Mouse (Mus musculus): Measurements from ENCODE around the gene 1810010D01Rik. TPM values are rescaled to one million over a fixed set of nuclear protein-coding genes. Genes with fewer than 3 reads are reported as not detected.

The 1810010D01Rik gene
- polyA plus RNA-seq, 1 experiment from 2014 or later, result 0.57 TPM

DNA sequence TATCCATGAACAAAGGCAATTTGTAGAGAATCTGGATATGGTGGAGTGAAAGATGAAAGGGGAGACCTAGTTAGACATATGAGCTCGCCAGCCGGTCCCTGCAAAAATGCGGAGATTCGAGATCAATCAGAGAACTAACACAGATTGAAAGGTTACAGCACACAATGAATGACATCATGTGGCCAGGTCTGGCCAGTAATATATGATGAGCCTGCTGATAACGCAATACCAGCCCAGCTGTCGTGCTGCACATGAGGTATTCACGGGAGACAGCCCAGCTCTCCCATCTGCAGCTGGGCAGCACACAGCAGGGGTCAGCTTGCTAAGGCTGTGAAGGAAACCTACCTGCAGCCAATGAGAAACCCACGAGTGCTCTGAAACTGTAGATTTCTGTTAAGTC lies 18.6 kb downstream of the 1810010D01Rik start:
- DNase-seq (ENCODE audit: low spot score), result no peak
- Histone ChIP-seq H3K27ac (replicated peaks) (no peak overlapping the region), H3K4me3 (no peak overlapping the region), H3K9me3 (replicated peaks) (no peaks in the 10 kb centered on the region), H3K27me3 (ENCODE audit: low read depth, poor library complexity, severe bottlenecking) (0 out of 2 replicates have a peak, but pooled peaks cover 6% of the 10 kb centered on the region), H3K4me1 (0 out of 2 replicates have a peak, but pooled peaks cover 5% of the 10 kb centered on the region), H3K36me3 (no peaks in the 10 kb centered on the region)
- WGBS, result 70% methylated on average over 8 of the region's 8 CpGs

DNA sequence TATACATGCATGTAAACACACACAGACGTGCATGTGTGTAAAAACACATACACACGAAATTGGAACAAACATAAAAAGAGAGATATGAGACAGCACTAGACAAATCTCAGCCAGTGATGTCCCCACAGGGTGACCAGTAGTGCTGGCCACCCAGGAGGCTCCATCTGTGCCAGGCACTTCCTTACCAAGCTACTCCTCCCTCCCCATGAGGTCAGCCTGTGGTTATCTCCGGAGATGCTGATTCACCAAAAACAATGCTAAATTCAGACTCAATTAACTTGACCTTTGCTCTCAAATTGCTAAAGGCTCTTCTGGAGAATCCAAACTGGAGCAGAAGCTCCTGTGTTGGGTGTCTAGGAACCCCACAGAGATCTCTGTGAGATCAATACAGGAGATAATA lies 20.1 kb downstream of the 1810010D01Rik start:
- DNase-seq (ENCODE audit: low spot score), result no peak
- Histone ChIP-seq H3K27me3 (ENCODE audit: low read depth, poor library complexity, severe bottlenecking) (0 out of 2 replicates have a peak, but pooled peaks cover 6% of the 10 kb centered on the region), H3K36me3 (no peaks in the 10 kb centered on the region), H3K9me3 (replicated peaks) (no peaks in the 10 kb centered on the region), H3K4me1 (0 out of 2 replicates have a peak, but pooled peaks cover 2% of the 10 kb centered on the region), H3K27ac (replicated peaks) (no peak overlapping the region), H3K4me3 (no peak overlapping the region)
- 75% methylated on average over 3 of the region's 3 CpGs for WGBS

GRCm38 (mm10) chr7:145182388-145182787 lies 25.5 kb downstream of the 1810010D01Rik start:
- Histone ChIP-seq H3K9me3 (replicated peaks) (no peaks in the 10 kb centered on the region), H3K27ac (replicated peaks) (no peak overlapping the region), H3K4me1 (peaks cover 11% of the 10 kb centered on the region), H3K27me3 (ENCODE audit: low read depth, poor library complexity, severe bottlenecking) (peaks cover 9% of the 10 kb centered on the region; the same call in 1 of the 2 replicates), H3K4me3 (no peak overlapping the region), H3K36me3 (no peaks in the 10 kb centered on the region)
- DNase-seq (ENCODE audit: low spot score), result no peak
- 78% methylated on average over 4 of the region's 4 CpGs for WGBS

DNA sequence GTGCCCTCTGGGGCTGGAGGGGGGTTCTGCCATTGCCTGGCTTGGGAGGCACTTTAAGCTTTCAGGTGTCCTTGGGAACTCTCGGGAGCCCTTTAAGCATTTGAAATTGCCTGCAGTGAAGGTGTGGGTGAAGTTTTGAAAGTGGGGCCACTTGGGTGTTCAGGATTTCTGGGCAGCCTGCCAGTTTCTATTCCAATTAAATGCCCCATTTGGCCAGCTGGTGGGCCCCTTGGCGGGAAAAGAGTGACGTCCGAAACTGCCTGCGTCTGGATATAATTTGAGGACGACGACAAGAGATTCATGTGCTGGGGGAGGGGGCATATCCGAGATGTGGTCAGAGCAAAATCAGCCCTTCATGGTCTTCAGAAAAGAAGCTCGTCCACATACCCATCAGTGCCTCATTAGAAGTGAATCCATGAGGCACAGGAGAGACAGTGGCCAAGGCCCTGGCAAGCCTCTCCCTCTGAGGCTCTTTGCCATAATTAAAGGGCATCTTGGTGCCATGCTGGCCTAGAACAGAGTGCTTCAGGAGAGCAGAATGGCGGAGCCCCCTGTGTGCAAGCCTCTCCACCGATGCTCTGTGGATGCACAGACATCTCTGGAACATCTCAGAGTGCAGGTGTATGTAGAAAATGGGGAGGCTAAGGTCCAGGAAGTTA lies 26.4 kb downstream of the 1810010D01Rik start:
- no peak for DNase-seq (ENCODE audit: low spot score)
- H3K4me3 ChIP-seq, result no peak overlapping the region
- H3K27ac ChIP-seq (replicated peaks), result peak overlapping the region; percentile 46
- no peaks in the 10 kb centered on the region for H3K36me3 ChIP-seq
- H3K4me1 ChIP-seq, result peaks cover 20% of the 10 kb centered on the region
- 86% methylated on average over 11 of the region's 11 CpGs for WGBS
- H3K9me3 ChIP-seq (replicated peaks), result no peaks in the 10 kb centered on the region
- peaks cover 9% of the 10 kb centered on the region; the same call in 1 of the 2 replicates for H3K27me3 ChIP-seq (ENCODE audit: low read depth, poor library complexity, severe bottlenecking)

DNA sequence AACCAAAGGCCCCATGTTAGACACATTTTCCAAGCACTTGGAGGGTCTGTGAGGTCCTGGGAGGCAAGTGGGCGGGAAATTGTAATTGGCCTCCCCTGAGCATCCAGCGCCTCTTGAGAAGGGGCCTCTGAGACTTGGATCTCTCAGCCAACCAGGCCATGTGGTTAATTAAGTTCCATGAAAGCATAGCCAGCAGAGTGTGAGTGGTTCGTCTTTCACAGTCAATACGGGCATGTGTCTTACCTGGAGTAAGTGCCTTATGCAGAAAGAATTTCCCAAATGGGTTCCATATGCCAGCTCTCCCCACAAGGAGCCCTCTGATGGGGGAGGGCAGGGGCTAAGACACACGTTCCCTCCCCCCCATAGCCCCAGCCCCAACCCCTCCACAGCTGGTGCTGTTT lies 28.2 kb downstream of the 1810010D01Rik start:
- Histone ChIP-seq H3K36me3 (no peaks in the 10 kb centered on the region), H3K27ac (replicated peaks) (peak overlapping the region; percentile 28; the same call in 1 of the 2 replicates), H3K4me3 (no peak overlapping the region), H3K9me3 (replicated peaks) (no peaks in the 10 kb centered on the region), H3K27me3 (ENCODE audit: low read depth, poor library complexity, severe bottlenecking) (peaks cover 11% of the 10 kb centered on the region; the same call in 1 of the 2 replicates), H3K4me1 (peaks cover 31% of the 10 kb centered on the region)
- WGBS, result 52% methylated on average over 5 of the region's 5 CpGs
- DNase-seq (ENCODE audit: low spot score), result no peak

DNA sequence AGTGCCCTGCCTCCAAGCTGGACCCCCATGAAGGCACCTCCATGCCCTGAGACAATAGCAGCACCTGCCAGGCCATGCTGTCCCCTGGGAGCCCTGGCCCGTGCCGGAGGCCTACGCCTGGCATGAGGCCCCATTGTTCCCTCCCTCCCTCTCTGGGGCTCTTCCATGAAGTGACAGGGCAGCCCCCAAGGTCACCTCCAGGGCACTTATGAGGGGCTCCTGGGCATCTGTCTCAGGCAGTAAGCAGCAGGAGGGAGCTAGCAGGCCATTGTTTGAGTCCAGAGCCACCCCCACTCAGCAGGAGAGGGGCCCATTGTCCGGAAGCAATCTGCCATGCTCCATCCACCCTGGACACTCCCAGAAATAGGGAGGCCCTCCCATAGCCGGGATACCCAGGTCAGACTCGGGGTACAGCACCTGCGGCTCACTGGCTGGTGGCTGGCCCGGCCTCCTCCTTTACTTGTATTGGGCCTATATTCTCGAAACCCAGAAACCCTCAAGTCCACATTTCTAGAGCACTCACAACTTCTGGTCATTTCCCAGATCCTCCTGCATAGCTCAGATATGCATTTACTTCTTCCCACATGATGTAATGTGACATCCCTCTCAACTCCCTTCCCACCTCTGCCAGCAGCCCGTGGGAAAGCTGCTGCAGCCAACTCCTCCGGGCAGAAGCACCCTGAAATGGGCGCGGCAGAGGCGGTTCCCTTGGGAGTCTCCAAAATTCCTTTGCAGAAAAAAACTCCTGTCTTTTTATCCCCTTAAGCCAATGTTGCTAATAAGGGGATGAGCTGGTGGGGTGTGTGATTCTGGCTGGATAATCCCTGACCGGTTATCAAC lies 30.9 kb downstream of the 1810010D01Rik start:
- Histone ChIP-seq H3K4me3 (peak overlapping the region; percentile 21; the same call in 1 of the 2 replicates), H3K9me3 (replicated peaks) (no peaks in the 10 kb centered on the region), H3K36me3 (no peaks in the 10 kb centered on the region), H3K27me3 (ENCODE audit: low read depth, poor library complexity, severe bottlenecking) (peaks cover 31% of the 10 kb centered on the region), H3K4me1 (peaks cover 58% of the 10 kb centered on the region), H3K27ac (replicated peaks) (peak overlapping the region; percentile 84)
- 29% methylated on average over 15 of the region's 15 CpGs for WGBS
- DNase-seq (ENCODE audit: low spot score), result peak; percentile 41

- WGBS, result 66% methylated on average over 15 of the region's 15 CpGs
- Histone ChIP-seq H3K27me3 (ENCODE audit: low read depth, poor library complexity, severe bottlenecking) (peaks cover 45% of the 10 kb centered on the region), H3K4me3 (no peak overlapping the region), H3K4me1 (peaks cover 51% of the 10 kb centered on the region), H3K27ac (replicated peaks) (peak overlapping the region; percentile 85), H3K36me3 (no peaks in the 10 kb centered on the region), H3K9me3 (replicated peaks) (no peaks in the 10 kb centered on the region)
- DNase-seq (ENCODE audit: low spot score), result peak; percentile 16
Measured at GRCm38 (mm10) chr7:145173563-145173962, 34.4 kb downstream of the 1810010D01Rik start.

- Histone ChIP-seq H3K36me3 (no peaks in the 10 kb centered on the region), H3K4me1 (peaks cover 51% of the 10 kb centered on the region), H3K27me3 (ENCODE audit: low read depth, poor library complexity, severe bottlenecking) (peaks cover 45% of the 10 kb centered on the region), H3K27ac (replicated peaks) (peak overlapping the region; percentile 85), H3K4me3 (peak overlapping the region; percentile 20; the same call in 1 of the 2 replicates), H3K9me3 (replicated peaks) (no peaks in the 10 kb centered on the region)
- 11% methylated on average over 12 of the region's 12 CpGs for WGBS
- DNase-seq (ENCODE audit: low spot score), result peak; percentile 47
Measured at GRCm38 (mm10) chr7:145173116-145173515, 34.8 kb downstream of the 1810010D01Rik start.

- H3K4me1 ChIP-seq, result peaks cover 31% of the 10 kb centered on the region
- H3K9me3 ChIP-seq (replicated peaks), result no peaks in the 10 kb centered on the region
- no peaks in the 10 kb centered on the region for H3K36me3 ChIP-seq
- no peak overlapping the region for H3K4me3 ChIP-seq
- peak overlapping the region; percentile 55; the same call in 1 of the 2 replicates for H3K27ac ChIP-seq (replicated peaks)
- H3K27me3 ChIP-seq (ENCODE audit: low read depth, poor library complexity, severe bottlenecking), result peaks cover 52% of the 10 kb centered on the region
- DNase-seq (ENCODE audit: low spot score), result no peak
- WGBS, result 73% methylated on average over 3 of the region's 3 CpGs
Measured at GRCm38 (mm10) chr7:145169703-145170102, 38.2 kb downstream of the 1810010D01Rik start.

DNA sequence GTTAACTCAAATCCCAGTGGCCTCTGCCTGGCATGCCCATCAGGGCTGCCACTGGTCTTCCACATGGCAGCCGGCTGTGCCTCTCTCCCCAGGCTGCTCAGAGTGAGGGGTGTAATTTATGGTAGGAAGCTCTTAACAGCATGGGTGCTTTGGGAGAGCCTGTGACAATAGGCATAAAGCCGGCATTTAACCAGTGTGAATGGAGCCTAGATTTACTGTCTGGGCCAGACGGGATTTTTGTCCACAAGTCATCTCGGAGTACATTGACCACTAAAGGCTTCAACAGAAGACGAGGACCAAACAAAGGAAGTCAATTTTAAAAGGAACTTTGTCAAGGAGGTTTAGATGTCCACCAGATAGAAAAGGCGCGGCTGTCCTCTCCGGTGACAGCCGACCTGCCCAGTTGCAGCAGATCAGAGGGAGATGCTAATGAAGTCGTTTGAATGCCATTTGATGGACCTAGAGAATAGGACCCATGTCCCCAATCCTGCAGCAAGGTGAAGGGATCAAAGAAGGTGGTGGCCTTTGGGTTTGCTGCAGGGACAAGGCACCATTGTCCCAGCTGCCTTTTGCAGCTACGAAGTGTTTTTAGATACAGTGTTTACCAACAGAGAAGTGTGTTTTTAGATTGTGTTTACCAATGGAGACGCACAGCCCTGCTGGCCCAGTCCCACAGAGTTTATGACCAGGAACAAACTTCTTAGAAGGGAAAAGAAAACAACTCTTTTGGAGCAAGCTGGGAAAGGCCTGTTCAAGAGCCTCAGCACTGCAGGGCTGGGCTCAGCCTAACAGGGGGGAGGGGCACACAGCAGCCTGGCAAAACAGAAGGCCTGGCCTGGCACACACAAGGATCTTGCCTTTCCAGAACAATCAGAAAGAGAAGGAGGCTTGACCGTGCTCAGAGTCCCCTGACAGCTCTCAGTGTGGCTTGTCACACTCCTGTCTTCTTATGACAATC lies 48.4 kb downstream of the 1810010D01Rik start:
- H3K9me3 ChIP-seq (replicated peaks), result no peaks in the 10 kb centered on the region
- peaks cover 45% of the 10 kb centered on the region for H3K27me3 ChIP-seq (ENCODE audit: low read depth, poor library complexity, severe bottlenecking)
- H3K4me1 ChIP-seq, result peaks cover 33% of the 10 kb centered on the region
- no peak overlapping the region for H3K4me3 ChIP-seq
- no peaks in the 10 kb centered on the region for H3K36me3 ChIP-seq
- peak overlapping the region; percentile 81 for H3K27ac ChIP-seq (replicated peaks)
- WGBS, result 20% methylated on average over 13 of the region's 13 CpGs
- peak; percentile 64 for DNase-seq (ENCODE audit: low spot score)
